Mouse (Mus musculus) gastrocnemius, postnatal 14 days (tissue): Measurements from ENCODE around the gene Kcnip1. TPM values are rescaled to one million over a fixed set of nuclear protein-coding genes. Genes with fewer than 3 reads are reported as not detected.

Experiments
- DNase-seq: peaks from one replicate; pipeline ENCODE4 v3.0.0; 2021; ENCODE audit warnings: mixed read lengths
- intact Hi-C: fragments of 180-260 bp; cut with DNase I; formaldehyde crosslinking; loops from one replicate; pipeline ENCODE4 v1.15.1; 2025; ENCODE audit warnings: low total_unique reads
- total RNA-seq, 2 experiments: library from RNA; stranded (reverse); gene quantifications; 2 replicates each; pipeline ENCODE4 v1.2.3; 2021

The Kcnip1 gene
- total RNA-seq, 2 experiments from 2014 or later = 0.20 TPM; not detected in 1

- DNase-seq = no peak
- intact Hi-C loops = no loop called here
Measured at GRCm38 (mm10) chr11:33740187-33740586, 252.8 kb downstream of the Kcnip1 start.

DNA sequence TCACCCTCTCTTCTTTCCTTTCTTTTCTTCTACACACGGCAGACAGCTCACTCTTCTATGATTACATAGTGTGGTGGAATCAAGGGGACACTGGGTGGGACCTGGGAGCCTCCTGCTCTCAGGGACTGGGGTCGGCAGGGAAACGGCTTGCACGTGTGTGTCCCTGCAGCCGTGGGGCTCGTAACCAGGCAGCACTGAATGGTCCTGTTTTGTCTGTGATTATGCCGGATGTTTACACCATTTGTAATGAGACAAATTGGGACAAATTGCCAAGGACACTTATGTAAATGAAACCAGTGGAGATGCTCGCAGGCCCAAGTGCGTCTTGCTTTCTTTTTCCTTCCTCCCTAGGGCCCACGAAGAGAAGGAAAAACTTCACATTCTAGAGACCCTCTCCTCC is 256.5 kb downstream of the Kcnip1 start:
- DNase-seq = no peak
- intact Hi-C loops = loop anchor here (10.0 kb wide), 1 partner anchor 268 kb away; no protein-coding TSS in a partner anchor

DNA sequence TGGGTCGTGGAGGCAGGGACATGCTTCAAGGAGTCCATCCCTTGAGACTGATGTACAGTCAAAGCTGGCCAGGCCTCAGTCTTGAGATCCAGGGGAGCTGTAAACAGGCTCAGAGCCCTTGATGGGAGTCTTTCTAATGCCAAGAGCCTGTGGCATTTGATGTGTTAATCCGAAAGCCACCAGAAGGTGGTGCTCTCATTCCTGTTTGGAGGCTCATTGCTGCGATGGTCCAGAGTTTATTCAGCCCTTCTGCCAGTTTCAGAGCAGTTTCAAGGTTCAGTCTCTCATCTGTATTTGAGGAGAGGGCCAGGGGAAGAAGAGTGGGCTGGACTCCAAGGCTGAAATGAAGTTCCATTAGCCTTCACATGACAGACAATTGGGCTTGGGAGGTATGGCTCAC is 259.7 kb downstream of the Kcnip1 start:
- intact Hi-C loops = loop anchor here (5.0 to 10.0 kb wide), 2 partner anchors 184 to 272 kb away; no protein-coding TSS in a partner anchor
- DNase-seq = peak; percentile 33

GRCm38 (mm10) chr11:33732358-33732757 is 260.6 kb downstream of the Kcnip1 start:
- peak; percentile 14 for DNase-seq
- intact Hi-C loops = loop anchor here (5.0 to 10.0 kb wide), 2 partner anchors 185 to 272 kb away; no protein-coding TSS in a partner anchor

GRCm38 (mm10) chr11:33721297-33721696 is 271.7 kb downstream of the Kcnip1 start:
- peak; percentile 45 for DNase-seq
- intact Hi-C loops = no loop called here

DNA sequence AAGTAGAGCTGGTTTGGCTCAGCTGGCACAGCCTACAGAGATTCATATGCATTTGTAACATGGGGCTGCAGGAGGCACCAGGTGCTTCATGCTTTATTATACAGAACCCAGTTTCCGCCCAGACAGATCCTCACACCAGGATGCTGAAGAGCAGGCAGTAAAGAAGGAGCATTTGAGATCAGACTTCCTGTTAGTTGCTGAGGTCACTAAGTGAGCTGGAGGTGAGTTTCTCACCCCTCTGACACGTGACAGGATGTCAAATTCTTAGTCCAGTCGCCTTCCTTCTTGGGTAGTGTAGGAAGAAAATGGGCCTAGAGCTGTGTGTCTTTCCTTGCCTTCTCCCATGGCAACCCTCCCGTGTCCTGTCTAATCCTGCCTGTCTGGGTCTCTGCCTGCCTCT is 286.2 kb downstream of the Kcnip1 start:
- DNase-seq = no peak
- intact Hi-C loops = no loop called here

DNA sequence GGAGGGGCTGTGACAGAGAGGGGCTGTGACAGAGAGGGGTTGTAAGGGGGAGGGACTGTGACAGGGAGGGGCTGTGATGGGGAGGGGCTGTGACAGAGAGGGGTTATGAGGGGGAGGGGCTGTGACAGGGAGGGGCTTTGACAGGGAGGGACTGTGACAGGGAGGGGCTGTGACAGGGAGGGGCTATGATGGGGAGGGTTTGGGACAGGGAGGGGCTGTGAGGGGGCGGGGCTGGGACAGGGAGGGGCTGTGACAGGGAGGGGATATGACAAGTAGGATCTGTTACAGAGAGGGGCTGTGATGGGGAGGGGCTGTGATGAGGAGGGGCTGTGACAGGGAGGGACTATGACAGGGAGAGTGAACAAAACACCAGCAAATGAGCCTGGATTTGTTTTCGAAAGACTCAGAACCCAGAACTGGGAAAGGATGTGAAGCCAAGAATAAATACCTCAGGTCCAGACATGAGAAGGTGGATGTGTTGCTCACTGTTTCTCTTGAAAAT is 290.9 kb downstream of the Kcnip1 start:
- intact Hi-C loops = no loop called here
- no peak for DNase-seq

DNA sequence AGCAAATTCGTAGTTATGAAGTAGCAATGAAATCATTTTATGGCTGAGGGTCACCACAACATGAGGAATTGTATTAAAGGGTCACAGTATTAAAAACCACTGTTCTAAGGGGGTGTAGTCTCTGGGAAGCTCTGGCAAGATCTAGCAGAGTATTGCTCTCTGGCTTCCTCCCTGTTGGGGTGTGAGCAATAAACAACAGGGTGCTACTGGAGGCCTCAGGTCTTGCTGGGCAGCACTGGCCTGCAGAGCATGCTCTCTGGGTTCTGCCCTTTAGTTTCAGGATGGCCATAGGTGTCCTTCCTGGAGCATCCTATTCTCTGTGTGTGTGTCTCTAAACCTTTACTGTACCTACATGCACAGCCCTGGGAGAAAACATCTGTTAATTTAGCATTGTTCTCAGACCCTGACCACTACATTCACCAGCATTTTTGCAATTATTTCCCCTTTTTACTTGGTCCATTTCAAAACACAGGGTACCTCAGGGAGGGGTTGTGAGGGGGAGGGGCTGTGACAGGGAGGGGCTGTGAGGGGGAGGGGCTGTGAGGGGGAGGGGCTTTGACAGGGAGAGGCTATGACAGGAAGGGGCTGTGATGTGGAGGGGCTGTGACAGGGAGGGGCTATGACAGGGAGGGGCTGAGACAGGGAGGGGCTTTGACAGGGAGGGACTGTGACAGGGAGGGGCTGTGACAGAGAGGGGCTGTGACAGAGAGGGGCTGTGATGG is 291.6 kb downstream of the Kcnip1 start:
- intact Hi-C loops = no loop called here
- no peak for DNase-seq

DNA sequence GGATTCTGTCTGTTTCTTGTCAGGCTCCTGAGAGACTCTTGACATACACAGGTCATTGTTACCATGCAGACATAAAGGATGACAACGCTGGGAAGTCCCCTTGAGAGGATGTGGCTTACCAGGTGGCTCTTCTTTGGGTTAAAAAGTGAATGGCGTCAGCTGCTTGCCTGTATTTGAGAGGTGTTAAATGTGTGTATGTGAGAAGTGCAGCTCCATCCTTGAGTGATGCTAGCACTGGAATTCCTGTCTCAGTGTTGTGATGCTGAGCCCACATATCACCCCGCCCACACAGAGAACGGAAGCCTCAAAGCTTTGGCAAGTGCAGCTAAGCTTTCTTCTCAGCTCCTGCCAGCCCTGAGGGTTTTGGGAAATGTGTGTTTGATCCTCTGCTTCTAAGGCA is 292.2 kb downstream of the Kcnip1 start:
- no peak for DNase-seq
- intact Hi-C loops = no loop called here

DNA sequence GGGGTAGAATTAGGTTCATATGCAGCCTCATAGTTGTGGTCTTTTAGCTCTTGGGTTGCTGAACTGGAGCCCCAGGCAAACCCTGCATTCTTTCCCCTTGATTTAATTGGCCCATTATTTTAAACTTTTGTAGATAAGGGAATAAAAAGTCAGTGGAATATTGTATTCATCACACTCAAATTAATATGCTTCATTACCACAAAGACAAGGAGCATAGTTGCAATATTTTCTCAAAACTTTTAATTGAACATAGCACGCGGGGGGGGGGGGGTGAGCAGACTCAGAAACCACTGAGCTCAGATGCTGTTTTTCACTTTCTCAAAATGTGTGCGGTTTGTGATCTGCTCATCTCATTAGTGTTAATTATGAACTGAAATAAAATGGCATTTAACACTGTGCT is 302.8 kb downstream of the Kcnip1 start:
- DNase-seq = no peak
- intact Hi-C loops = no loop called here

DNA sequence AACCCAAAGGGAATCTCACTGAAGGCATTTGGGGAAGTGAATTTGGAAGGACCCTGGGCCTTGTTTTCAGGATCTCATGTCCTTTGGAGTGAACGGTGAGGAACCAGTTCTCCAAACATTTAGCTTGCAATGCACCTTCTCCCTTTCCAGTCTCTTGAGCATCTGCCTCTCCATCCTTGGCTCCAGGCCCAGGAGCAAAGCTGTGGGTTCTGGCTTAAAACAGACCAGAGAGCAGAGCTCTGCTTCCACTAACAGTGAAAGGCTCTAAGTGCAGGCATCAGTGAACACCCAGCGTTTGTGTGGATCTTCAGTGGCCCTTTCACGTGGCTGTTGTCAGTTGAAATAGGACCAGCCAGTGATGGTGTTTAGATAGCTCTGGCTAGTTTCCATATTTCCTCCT is 307.0 kb downstream of the Kcnip1 start:
- intact Hi-C loops = no loop called here
- DNase-seq = no peak

DNA sequence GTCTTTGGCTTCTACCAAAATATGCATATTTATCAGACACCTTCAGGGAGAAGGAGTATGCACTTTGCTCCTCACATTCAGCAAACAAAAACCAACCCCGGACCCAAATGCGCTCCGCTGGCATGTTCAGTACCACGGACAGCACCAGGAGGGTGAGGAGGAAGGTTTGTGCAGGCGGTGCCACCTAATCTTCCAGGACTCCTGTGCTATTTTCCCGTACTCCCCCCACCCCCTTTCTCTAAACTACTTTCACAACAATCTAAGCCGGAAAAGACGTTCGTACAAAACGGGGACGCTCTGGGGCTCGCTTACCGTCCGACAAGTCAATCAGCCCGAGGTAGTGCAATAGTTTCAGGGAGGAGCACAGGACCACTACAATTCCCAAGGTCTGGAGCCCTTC is 312.8 kb downstream of the Kcnip1 start:
- peak; percentile 20 for DNase-seq

DNA sequence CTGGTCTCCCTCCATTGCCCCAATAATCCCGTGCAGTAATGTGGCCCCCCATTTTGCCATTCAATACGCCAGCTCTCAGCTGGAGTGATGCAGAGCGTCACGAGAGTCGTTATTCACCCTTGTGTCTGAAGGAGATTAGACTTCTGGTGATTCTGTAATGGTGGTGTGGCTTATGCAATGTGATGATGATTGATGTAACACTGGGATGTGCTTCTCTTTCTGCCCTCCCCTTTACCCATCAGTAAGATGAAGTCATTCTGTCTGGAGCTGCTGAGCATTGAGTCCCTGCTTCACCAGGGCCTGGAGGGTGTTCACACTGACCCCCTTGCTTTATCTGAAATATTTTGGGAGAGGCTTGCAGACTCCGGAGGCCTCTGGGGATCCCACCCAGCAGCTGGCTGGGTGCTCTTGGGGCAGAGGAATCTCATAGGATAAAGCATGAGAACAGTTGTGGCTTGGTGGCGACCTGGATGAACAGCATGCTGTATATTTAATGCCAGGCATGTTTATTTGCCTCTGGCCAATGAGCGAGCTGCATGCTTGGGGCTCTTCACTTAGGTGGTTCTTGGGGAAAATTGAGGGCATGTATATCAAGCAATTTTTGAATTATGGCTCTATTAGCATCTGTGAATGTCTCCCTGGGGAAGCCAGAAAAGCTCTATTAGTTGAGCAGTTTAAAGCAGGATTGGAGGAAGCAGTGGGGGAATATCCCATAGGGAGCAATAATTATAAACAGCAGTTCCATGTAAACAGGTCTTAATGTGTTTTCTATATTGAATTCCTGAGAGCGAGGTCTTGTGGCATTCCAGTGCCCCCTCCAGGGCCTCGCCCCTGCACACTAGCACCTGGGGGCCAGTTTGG is 322.6 kb downstream of the Kcnip1 start:
- intact Hi-C loops = no loop called here
- DNase-seq = no peak

More for the DNA sequence above, 312.8 kb downstream of the Kcnip1 start:
- intact Hi-C loops = no loop called here

GRCm38 (mm10) chr11:33668376-33668775 is 324.6 kb downstream of the Kcnip1 start:
- no peak for DNase-seq
- intact Hi-C loops = no loop called here

DNA sequence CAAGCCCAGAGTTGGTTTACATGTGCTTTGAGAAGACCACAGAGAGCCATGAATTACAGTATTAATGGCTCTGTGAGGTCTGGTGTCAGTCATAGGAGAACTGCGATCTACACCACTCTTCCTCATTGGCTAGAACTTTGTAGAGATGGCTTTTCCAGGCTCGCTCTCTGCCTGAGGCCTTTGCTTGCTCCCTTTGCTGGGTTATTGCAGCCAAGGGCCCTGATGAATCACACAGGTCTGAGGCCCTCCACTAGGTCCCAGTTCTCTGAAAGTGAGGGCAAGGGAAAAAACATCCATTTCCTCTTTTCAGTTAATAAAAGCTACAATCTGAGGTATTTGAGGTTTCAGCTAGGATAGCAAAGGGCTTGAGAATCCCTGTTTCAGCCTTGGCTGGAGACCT is 329.4 kb downstream of the Kcnip1 start:
- intact Hi-C loops = no loop called here
- no peak for DNase-seq

DNA sequence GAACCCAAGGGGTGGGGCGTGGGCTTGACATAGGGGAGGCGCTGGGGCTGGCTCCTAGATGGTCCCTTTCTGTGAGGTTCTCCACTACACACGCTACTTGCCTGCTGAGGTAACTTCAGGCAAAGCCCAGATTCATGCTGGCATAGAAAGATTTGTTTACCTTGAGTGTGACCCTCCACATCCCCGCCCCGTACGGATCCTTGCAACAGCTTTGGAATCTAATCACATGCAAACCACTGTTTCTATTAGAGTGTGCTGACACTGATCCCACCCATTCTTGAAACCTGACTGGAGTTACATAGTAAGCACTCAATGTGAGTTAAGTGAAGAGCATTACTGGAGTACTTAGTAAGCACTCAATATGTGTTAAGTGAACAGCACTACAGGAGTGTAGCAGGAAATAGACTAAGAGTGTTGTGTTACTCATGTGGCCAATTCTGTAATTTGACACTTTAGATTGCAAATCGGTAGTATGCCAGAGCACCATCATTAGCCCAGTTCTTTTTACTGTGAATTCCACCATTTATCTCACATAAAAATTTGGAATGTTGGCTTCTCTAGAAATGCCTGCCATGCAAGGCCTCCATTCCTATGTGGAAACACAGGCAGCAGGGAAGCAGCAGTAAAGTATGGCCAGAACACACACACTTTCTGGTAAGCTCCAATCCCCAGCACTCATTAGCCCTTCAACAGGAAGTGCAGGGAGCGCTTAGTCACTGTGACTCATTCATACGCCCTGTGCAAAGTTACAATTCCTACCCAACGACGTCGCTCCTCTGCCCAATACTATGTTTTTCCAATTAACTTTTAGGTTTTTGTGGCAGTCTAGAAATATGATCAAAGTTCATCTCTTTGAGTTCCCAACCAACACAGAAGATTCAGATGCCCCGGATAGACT is 332.7 kb downstream of the Kcnip1 start:
- intact Hi-C loops = no loop called here
- DNase-seq = no peak

DNA sequence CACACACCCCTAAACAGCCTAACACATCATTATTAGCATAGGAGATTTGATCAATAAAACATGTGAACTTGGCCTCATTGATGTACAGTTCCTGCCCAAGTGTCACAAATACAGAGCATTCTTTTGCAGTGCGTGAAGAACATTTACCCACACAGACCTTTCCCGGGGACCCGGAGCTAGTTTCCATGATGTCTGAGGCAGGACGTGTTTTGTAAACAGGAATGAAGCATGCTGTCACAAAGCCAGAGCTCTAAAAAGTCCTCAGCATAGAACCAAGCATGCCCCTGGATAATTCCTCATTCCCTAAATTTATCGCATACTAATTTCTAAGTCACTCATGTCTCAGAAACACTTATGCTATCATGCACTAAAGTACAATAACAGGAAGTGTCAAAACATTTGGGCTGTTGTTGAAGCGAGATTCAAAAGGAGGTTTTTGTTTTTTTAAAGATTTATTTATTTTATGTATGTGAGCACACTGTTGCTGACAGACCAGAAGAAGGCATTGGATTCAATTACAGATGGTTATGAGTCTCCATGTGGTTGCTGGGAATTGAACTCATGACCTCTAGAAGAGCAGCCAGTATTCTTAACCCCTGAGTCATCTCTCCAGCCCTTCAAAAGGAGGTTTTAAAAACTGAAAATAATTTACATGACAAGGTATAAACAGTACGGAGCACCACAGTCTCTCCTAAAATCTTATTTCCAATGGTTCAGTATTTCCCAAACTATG is 336.9 kb downstream of the Kcnip1 start:
- no peak for DNase-seq
- intact Hi-C loops = no loop called here

GRCm38 (mm10) chr11:33655221-33655620 is 337.7 kb downstream of the Kcnip1 start:
- intact Hi-C loops = no loop called here
- no peak for DNase-seq

DNA sequence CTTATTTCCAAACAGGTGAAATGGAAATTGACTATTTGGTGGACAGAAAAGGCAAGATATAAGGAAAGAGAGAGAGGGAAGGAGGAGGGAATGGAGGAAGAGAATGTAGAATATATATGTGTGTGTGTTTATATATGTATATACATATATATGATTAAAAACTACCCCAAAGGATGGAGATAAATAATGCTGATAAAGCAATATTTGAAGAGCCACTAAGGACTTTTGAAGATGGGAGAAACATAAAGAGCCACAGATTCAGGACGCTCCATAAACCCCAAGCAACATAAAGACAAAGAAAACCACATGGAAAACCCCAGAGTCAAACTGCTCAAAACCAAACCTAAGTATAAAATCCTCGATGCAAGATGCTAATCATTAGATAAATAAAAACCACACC is 338.5 kb downstream of the Kcnip1 start:
- DNase-seq = no peak
- intact Hi-C loops = no loop called here
